Mouse (Mus musculus) midbrain, embryonic 15.5 days (tissue): Measurements from ENCODE around the gene Nup93. TPM values are rescaled to one million over a fixed set of nuclear protein-coding genes. Genes with fewer than 3 reads are reported as not detected.
"Not testable (repeated sequence)": the region's sequence is repeated elsewhere in the genome, so short reads cannot be mapped to it uniquely, and the experiment has no call there.

ENCODE experiments used
- ATAC-seq: fragments of 200-750 bp; cut with Nextera tagmentation; replicated peaks from 2 replicates; pipeline ENCODE4 v1.8.0; 2017; ENCODE audit warnings: moderate TSS enrichment
- H3K27ac ChIP-seq: fragments of 300-500 bp; sonication (generic); 2 replicates; pipeline ENCODE4 v1.5.1; 2015; ENCODE audit warnings: mild to moderate bottlenecking, inconsistent platforms
- H3K27me3 ChIP-seq: fragments of 300-500 bp; sonication (generic); replicated peaks from 2 replicates; pipeline ENCODE4 v1.6.1; 2015; ENCODE audit warnings: inconsistent platforms
- H3K36me3 ChIP-seq: fragments of 300-500 bp; sonication (generic); replicated peaks from 2 replicates; pipeline ENCODE4 v1.6.1; 2015; ENCODE audit warnings: inconsistent platforms
- H3K4me1 ChIP-seq: fragments of 300-500 bp; sonication (generic); 2 replicates; pipeline ENCODE4 v1.6.1; 2015; ENCODE audit warnings: inconsistent platforms
- H3K4me2 ChIP-seq: fragments of 300-500 bp; sonication (generic); 2 replicates; pipeline ENCODE4 v1.6.1; 2015; ENCODE audit warnings: inconsistent platforms, mild to moderate bottlenecking, moderate library complexity
- H3K4me3 ChIP-seq: fragments of 300-500 bp; sonication (generic); 2 replicates; pipeline ENCODE4 v1.5.1; 2015; ENCODE audit warnings: mild to moderate bottlenecking, inconsistent platforms
- H3K9ac ChIP-seq: fragments of 300-500 bp; sonication (generic); 2 replicates; pipeline ENCODE4 v1.6.1; 2015; ENCODE audit warnings: mild to moderate bottlenecking, inconsistent platforms
- H3K9me3 ChIP-seq: fragments of 300-500 bp; sonication (generic); 2 replicates; pipeline ENCODE4 v1.6.1; 2016; ENCODE audit warnings: inconsistent platforms
- WGBS: fragments of 180-500 bp; shearing (Covaris S2); methylation state at CpG from one replicate; pipeline ENCODE4 v1.1.7; 2015; ENCODE audit warnings: mixed read lengths; 5-methylcytosine and 5-hydroxymethylcytosine counted together
- polyA plus RNA-seq: library from polyadenylated mRNA; unstranded; fragments of >200 nt; fragmentation: Nextera tagmentation; extraction: Ambion mirVana; gene quantifications from 2 replicates; pipeline ENCODE4 v1.2.1, GENCODE M21; 2015

Gene Nup93
- polyA plus RNA-seq = 61.1 and 63.4 TPM in 2 replicates

DNA sequence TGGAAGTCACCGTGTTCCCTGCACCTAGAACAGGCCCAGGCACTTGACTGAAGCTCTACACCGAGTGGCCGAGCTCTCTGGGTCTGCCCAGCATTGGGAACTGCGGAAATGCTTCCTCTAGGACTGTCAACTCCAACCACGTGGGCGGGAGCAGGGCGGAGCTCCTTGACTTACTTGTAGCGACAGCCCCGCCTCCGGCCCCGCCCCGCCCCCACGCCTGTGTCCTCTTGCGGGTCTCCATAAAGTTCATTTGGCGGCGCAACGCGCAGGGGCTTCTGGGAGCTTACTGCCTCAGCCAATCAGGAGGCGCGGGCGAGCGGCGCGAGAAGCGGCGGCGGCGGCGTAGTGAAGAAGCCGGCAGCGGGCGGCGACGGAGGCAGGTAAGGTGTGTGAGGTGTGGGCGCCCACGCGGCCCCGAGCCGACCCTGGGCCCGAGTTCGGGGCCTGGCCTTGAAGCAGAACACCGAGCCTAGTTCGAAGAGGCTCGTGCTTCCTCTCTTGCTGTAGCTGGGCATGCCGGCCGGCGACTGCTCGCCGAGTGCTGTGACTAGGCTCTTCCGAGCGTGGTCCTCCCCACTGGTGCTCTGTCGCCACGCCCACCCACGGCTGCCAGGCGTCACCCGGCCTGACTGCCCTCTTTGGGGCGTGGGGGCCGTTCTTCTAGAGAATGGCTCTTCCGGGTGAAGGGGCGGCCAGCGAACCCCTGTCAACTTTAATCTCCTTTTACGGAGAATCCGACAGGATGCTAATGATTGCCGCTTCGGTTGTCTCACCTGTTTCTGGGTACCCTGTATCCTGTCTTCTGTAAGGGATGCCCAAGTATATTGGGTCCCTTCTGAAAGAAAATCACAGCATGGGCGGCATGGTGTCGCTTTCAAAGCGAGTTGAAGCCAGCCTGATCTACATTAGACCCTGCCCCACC is at the start of gene Nup93:
Gene Nup93, plus strand, starts transcription at position 313 of the 922 bp plus-strand sequence.
- under 1% methylated on average over 68 of the region's 68 CpGs for WGBS
- ATAC-seq = peak; percentile 96
- H3K36me3 ChIP-seq = no peaks in the 10 kb centered on the region
- peak within 1 kb of the TSS; percentile 88 for H3K9ac ChIP-seq
- H3K4me3 ChIP-seq = peak within 1 kb of the TSS; percentile 97
- H3K27ac ChIP-seq = peak within 1 kb of the TSS; percentile 80
- peak within 1 kb of the TSS; percentile 90 for H3K4me2 ChIP-seq
- H3K9me3 ChIP-seq = no peaks in the 10 kb centered on the region
- H3K27me3 ChIP-seq = no peaks in the 10 kb centered on the region; the same call in 1 of the 2 replicates
- peaks cover 23% of the 10 kb centered on the region for H3K4me1 ChIP-seq

DNA sequence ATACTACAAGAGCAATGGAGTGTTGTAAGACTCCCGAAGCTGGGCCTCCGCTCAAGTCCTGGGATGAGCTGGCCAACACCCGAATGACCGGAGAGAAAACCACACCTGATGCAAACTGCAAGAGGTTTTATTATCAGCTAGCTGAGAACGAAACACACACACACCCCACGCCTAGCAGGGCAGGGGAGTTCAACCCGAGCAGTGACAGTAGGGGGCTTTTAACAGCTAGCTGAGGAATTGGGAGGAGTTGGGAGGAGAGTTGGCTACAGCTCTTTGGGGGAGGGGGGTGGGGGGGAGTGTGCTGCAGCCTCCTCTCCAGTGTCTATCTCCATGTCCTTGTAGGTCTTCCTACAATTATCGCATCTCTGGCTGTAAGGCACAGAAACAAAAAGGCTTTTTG is 48.6 kb upstream of the Nup93 start:
- 76% methylated on average over 8 of the region's 8 CpGs for WGBS
- not testable (repeated sequence) for H3K4me2 ChIP-seq, H3K27ac ChIP-seq, ATAC-seq, H3K4me1 ChIP-seq, H3K4me3 ChIP-seq, H3K9ac ChIP-seq, H3K9me3 ChIP-seq, H3K36me3 ChIP-seq
- H3K27me3 ChIP-seq = peaks cover 14% of the 10 kb centered on the region

DNA sequence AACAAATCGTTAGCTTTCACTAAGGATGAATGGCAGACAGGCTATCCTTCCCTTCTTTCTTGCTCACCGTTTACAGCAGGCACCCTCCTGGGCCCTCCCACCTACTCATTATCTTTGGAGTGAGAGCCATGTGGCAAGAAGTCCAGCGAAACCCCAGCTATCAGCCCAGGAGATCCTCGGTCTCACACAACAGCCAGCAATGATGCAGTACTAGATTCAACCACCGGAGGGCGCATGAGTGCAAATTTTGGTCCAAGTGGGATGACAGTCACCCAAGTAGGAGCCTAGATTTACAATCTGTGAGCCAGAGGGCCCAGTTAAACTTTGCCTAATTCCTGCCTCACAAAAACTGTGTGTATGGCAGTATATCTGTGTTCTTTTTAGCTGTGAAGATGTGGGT is 47.1 kb upstream of the Nup93 start:
- Histone ChIP-seq H3K27me3 (peaks cover 29% of the 10 kb centered on the region), H3K27ac (no peak overlapping the region), H3K4me1 (peaks cover 15% of the 10 kb centered on the region), H3K4me3 (no peak overlapping the region), H3K9ac (peak overlapping the region; percentile 32; the same call in 1 of the 2 replicates), H3K36me3 (no peaks in the 10 kb centered on the region), H3K4me2 (peak overlapping the region; percentile 34), H3K9me3 (no peaks in the 10 kb centered on the region)
- WGBS = 6% methylated on average over 6 of the region's 6 CpGs
- 0 out of 2 replicates have a peak, but pooled peaks have one; percentile 52 for ATAC-seq

DNA sequence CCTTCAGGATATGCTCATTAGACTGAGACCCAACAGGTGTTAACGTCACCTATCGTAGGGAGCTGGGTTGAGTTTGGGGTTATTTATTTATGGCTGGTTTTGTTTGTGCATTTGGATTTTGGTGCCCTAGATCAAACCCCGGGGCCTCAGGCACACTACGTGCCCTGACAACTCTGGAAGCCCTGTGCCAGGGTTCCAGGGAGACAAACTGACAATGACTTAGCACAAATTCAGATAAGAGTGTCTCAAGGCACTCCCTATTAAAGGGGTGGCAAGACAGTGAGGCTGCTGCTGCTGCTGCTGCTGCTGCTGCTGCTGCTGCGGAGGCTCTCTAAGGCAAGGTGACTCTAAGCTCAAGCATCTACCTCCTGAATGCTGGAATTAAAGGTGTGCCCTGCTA is 44.8 kb upstream of the Nup93 start:
- Histone ChIP-seq H3K4me2 (no peak overlapping the region), H3K27ac (no peak overlapping the region), H3K27me3 (peaks cover 52% of the 10 kb centered on the region), H3K36me3 (no peaks in the 10 kb centered on the region), H3K9ac (no peak overlapping the region), H3K4me1 (peaks cover 26% of the 10 kb centered on the region), H3K9me3 (no peaks in the 10 kb centered on the region), H3K4me3 (no peak overlapping the region)
- no peak for ATAC-seq
- WGBS = 88% methylated on average over 5 of the region's 5 CpGs

DNA sequence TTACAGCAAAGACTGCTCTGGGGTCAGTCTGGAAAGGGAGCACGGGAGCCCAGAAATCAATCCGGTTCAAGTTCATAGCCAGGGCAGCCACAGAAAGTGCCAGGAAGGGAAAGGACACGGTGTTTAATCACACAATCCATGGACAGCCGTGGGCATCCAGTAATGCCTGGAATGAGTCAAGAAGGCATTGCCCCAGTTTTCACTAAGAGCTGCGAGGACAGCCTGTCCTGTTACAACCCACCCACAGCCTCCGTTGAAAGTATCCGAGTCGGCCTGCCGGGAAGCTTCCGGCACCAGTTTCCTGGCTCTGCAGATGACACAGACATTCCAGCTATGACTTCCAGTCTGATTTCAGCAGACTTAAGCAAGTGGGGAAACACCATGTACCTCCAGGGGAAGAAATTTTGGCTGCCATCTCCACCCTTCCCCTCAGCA is 43.0 kb upstream of the Nup93 start:
- Histone ChIP-seq H3K36me3 (no peaks in the 10 kb centered on the region), H3K4me1 (peaks cover 26% of the 10 kb centered on the region), H3K27me3 (peaks cover 66% of the 10 kb centered on the region), H3K27ac (no peak overlapping the region), H3K9ac (no peak overlapping the region), H3K4me2 (peak overlapping the region; percentile 98), H3K4me3 (peak overlapping the region; percentile 47; the same call in 1 of the 2 replicates), H3K9me3 (no peaks in the 10 kb centered on the region)
- ATAC-seq = no peak
- WGBS = 51% methylated on average over 10 of the region's 10 CpGs

DNA sequence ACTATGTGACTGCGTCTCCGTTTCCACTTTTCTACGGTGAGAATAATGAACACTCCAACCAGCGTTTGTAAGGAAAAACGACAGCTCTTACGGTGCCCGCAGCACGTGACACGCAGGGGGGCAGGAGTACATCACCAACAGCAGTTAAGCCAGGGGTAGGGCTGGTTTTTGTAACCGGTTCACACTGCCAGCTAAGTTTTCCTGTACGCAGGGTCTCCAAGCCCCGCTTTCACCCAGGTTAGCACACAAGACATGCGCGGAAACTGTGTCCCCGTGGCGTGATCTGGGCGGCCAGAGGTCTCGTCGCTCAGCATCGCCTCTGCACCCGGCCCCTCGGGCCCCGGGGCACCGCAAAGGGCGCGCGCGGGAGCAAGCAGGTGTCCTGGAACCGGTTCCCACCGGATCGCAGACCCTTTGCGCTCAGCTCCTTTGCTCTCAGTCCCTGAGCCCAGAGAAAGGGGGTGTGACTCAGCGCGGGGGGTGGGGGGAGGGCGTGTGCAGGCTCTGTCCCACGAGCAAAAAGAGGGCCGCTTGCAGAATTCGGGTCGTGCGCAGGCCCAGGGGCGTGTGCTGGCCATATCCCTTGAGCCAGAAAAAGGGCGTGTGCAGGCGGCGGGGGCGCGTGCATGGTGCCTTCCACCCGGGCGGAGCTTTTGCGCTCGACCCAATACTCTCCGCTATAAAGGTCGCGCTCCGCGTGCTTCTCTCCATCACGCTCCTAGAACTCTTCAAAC is 42.1 kb upstream of the Nup93 start, which contains the start of gene Mt2:
Gene Mt2, plus strand, starts transcription at position 590 of the 734 bp plus-strand sequence.
- H3K4me3 ChIP-seq = peak within 1 kb of the TSS; percentile 47
- WGBS = under 1% methylated on average over 52 of the region's 56 CpGs
- peaks cover 75% of the 10 kb centered on the region for H3K27me3 ChIP-seq
- H3K4me1 ChIP-seq = peaks cover 20% of the 10 kb centered on the region
- H3K36me3 ChIP-seq = no peaks in the 10 kb centered on the region
- H3K27ac ChIP-seq = no peak within 1 kb of the TSS
- H3K9ac ChIP-seq = peak within 1 kb of the TSS; percentile 43
- H3K9me3 ChIP-seq = no peaks in the 10 kb centered on the region
- H3K4me2 ChIP-seq = peak within 1 kb of the TSS; percentile 98
- ATAC-seq = 0 out of 2 replicates have a peak, but pooled peaks have one; percentile 43

DNA sequence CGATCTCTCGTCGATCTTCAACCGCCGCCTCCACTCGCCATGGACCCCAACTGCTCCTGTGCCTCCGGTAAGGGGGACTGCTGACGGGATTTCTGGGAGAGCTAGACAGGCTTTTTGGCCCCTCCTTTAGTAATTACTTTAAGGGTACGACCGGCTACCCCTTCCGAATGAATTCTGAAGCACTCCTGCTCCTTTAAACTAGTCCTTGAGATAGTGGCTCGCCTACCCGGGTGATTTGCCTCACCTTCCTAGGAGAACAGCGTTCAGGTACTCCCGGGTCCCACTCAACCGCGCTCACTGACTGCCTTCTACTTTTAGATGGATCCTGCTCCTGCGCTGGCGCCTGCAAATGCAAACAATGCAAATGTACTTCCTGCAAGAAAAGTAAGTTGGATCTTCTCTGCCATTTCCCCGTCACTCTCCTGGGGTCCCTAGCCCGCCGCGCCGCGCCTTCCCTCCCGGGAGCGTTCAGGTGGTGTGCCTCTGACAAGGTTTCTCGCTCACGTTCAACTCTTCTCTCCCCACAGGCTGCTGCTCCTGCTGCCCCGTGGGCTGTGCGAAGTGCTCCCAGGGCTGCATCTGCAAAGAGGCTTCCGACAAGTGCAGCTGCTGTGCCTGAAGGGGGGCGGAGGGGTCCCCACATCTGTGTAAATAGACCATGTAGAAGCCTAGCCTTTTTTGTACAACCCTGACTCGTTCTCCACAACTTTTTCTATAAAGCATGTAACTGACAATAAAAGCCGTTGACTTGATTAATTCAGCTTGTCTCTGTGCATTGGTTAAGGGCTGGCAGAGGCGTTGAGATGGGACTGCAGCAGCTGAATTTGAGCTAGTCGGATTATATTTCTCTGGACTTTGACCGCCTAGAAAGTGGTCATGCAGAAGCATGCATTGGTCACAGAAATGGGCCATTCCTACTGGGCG is 41.3 kb upstream of the Nup93 start:
- WGBS = under 1% methylated on average over 39 of the region's 39 CpGs
- Histone ChIP-seq H3K27me3 (peaks cover 83% of the 10 kb centered on the region), H3K9ac (peak overlapping the region; percentile 43; the same call in 1 of the 2 replicates), H3K36me3 (no peaks in the 10 kb centered on the region), H3K27ac (no peak overlapping the region), H3K4me2 (peak overlapping the region; percentile 98), H3K4me1 (peaks cover 20% of the 10 kb centered on the region), H3K9me3 (no peaks in the 10 kb centered on the region), H3K4me3 (peak overlapping the region; percentile 47)
- no peak for ATAC-seq

DNA sequence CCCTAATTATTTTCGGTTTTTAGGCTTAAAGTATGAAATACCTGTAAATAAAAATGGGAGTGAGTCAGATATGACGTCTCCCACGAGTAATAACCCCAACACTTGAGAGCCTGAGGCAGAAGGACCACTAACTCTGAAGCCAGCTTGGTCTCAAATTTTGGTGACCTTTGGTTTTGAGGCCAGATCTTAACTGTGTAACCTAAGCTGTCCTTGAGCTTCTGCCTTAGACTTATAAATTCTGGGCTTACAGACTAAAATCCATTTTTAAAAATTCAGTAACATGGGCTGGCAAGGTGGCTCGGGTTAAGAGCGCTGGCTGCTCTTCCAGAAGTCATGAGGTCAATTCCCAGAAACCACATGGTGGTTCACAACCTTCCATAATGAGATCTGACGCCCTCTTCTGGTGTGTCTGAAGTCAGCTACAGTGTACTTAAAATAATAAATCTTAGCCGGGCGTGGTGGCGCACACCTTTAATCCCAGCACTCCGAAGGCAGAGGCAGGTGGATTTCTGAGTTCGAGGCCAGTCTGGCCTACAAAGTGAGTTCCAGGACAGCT is 40.4 kb upstream of the Nup93 start:
- WGBS = 48% methylated on average over 11 of the region's 11 CpGs
- no peak overlapping the region for H3K4me2 ChIP-seq
- no peak overlapping the region for H3K4me3 ChIP-seq
- H3K36me3 ChIP-seq = no peaks in the 10 kb centered on the region
- no peaks in the 10 kb centered on the region for H3K9me3 ChIP-seq
- H3K27me3 ChIP-seq = peaks cover 92% of the 10 kb centered on the region
- H3K27ac ChIP-seq = no peak overlapping the region
- no peak overlapping the region for H3K9ac ChIP-seq
- H3K4me1 ChIP-seq = peaks cover 24% of the 10 kb centered on the region
- ATAC-seq = no peak

DNA sequence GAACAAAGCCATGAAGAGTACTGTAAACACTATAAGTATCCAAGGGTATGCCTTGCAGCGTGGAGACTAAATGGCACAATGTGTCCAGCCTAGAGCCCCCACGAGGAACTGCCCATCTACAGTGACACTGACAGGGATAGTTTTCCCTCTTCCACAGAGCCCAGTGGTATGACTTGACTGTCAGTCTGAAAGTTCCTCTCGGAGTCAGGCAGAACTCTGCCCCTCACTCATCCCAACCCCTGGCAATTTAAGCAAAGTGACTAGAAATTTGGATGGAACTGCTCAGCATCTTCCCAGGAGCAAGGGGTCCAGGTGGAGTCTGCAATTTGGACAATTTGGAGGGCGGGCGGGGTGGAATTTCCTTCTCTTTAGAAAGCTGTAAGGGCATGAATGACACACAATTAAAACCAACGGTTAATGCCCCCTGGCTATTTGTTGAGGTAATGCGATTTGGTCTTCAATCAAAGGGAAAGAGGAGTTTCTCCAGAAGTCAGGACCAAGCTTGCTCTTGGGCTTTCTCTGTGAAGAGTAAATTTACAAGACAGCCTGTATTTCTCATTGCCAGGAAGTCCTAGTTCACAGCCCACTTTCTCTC is 39.6 kb upstream of the Nup93 start:
- H3K36me3 ChIP-seq = no peaks in the 10 kb centered on the region
- 28% methylated on average over 7 of the region's 7 CpGs for WGBS
- H3K4me1 ChIP-seq = peaks cover 32% of the 10 kb centered on the region
- peaks cover 93% of the 10 kb centered on the region for H3K27me3 ChIP-seq
- H3K4me2 ChIP-seq = no peak overlapping the region
- H3K27ac ChIP-seq = no peak overlapping the region
- H3K4me3 ChIP-seq = no peak overlapping the region
- no peak for ATAC-seq
- no peak overlapping the region for H3K9ac ChIP-seq
- H3K9me3 ChIP-seq = no peaks in the 10 kb centered on the region

DNA sequence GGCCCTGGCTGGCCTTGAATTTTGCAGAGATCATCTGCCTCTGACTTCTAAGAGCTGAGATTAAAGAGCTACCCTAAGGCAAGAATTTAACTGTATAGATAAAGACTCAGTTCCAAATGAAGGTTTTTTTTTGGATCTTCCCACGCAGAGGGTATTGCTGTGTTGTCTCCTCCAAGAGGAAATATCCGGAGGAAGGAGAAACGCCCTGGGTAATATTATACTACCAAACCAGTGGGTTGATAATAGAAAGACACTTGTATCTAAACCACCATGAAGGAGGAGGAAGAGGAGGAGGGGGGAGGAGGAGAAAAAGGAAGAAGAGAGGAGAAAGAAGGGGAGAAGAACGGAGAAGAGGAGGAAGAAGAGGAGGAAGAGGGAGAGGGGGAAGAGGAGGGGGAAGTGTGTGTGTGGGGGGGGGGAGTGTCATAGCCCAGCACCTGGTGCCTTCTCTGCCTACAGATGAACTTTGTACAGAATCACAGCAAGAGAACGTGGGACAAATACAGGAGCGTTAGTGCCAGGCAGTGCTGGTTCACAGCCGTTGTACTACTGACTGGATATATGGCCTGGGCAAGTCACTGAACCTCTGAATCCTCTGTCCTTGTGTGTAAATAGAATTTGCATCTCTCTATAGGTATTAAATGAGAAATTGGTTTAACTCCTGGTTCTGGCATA is 36.5 kb upstream of the Nup93 start:
- H3K36me3 ChIP-seq = no peaks in the 10 kb centered on the region
- H3K27ac ChIP-seq = no peak overlapping the region
- H3K9me3 ChIP-seq = no peaks in the 10 kb centered on the region
- peaks cover 23% of the 10 kb centered on the region for H3K4me1 ChIP-seq
- 64% methylated on average over 7 of the region's 7 CpGs for WGBS
- ATAC-seq = no peak
- H3K27me3 ChIP-seq = peaks cover 87% of the 10 kb centered on the region
- no peak overlapping the region for H3K4me2 ChIP-seq
- H3K4me3 ChIP-seq = no peak overlapping the region
- H3K9ac ChIP-seq = no peak overlapping the region
